Mouse (Mus musculus): ENCODE data around the gene Eno3.

DNA sequence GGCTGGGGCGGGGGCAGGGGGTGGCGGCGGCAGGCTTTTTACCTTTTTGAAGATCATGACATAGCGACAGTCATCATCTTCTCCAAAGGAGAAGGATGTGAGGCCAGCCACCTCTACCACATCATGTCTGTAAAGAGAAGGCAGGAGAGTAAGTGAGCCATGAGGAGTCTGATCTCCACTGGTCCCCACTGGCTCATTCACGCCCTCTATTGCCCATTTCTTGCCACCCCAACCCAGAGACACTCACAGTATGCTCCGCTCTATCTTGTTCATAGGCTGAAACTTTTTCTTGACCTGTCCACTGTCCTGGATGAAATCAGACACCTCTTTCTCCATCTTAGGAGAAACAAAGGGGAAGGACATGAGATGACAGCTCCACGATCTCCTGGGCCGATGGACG, 7.7 kb downstream of the Eno3 start:
- TF ChIP-seq CTCF (IDR thresholded peaks at IDR 0.05; ENCODE audit: extremely low read depth, insufficient read depth, insufficient read length, insufficient replicate concordance) (no peak), POLR2A (IDR thresholded peaks at IDR 0.05; ENCODE audit: low read depth, low read length) (no peak)

Measured in spleen, adult 2 months (tissue).